Comparison of ENCODE assay signal across 9 mouse cellular contexts in the genomic region with DNA sequence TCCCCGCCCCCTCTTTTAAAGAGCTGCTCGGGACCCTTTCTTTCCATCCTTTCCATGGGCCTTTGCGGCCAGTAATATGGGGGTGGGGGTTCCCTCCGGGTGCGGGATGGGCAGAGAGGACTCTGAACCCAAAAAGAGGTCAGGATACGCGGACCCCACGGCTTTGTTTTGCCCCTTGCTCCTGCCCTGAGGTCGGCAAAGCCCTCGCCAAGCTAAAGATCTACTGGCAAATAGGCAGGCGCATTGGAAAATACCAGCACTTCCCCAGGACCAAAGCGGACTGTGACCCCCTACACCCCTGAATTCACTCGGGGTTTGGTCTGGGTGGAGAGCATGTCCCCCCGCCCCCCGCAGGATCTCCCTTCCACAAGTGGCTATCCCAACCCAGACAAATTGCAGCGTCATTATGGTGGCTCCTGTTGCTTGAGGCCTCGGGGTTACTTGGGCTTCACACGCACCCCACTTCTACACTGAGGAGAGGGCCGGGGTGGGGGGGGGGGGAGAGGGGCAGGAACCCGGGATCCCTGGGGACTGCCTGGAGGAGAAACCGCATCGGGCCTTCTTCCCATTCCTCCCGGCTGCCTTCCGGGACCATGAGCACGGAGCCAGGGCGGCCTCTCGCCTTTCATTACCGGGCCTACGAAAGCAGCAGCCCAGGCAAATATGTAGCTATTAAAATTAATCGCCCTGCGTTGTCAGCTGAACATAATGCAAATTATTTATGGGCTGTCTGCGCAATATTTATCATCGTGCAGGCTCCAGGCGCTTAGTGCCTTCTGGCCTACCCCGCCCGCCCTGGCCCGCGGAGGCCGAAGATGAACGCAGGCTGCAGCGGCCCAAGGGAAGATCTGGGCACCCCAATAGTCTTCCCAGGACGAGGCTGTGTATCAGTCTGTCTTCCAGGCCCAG. TPM values are rescaled to one million over a fixed set of nuclear protein-coding genes. Genes with fewer than 3 reads are reported as not detected.
DNase-seq lines count a peak whose midpoint lies in the region; ATAC-seq and TF ChIP-seq lines count a peak whose summit lies in the region.
"Had no signal": no experiment of that assay in that cellular context is flagged by ENCODE, and none has a peak within 500 bp of the region (broad histone marks: within the 10 kb centered on the region; RNA-seq: fewer than 3 reads in every experiment).

No protein-coding gene starts in this region.

- DNase-seq in embryo, embryonic 10.5 days (ENCODE audit: low spot score), result peak; percentile 30
- no peak for DNase-seq in embryo, embryonic 11 days
- no peak for DNase-seq in spleen, adult 2 months (ENCODE audit: low read depth in 1 of 2, low spot score in 2 of 2)
- no peak for DNase-seq in spleen, adult 18-20 months
- DNase-seq in liver, embryonic 11.5 days (ENCODE audit: low spot score), result no peak
- no peak for DNase-seq in urinary bladder, postnatal 4 days (ENCODE audit: low spot score in 2 of 2)
- DNase-seq: adrenal gland, postnatal 10 days had no signal

- no peak for TF ChIP-seq POLR2A in spleen, adult 2 months (IDR thresholded peaks at IDR 0.05; ENCODE audit: low read depth, low read length)

- H3K36me3 ChIP-seq in spleen, adult 2 months (ENCODE audit: control insufficient read depth, insufficient read depth, low read length), result no peaks in the 10 kb centered on the region
- H3K36me3 ChIP-seq in liver, embryonic 11.5 days (ENCODE audit: control insufficient read depth, insufficient read depth, low read length), result no peaks in the 10 kb centered on the region
- no peaks in the 10 kb centered on the region for H3K36me3 ChIP-seq in stomach, embryonic 15.5 days

- peaks cover 11% of the 10 kb centered on the region for H3K4me1 ChIP-seq in spleen, adult 2 months (ENCODE audit: control insufficient read depth, insufficient read depth, insufficient read length)
- H3K4me1 ChIP-seq in liver, embryonic 11.5 days (replicated peaks; ENCODE audit: control insufficient read depth, insufficient read depth, low read length), result peaks cover 11% of the 10 kb centered on the region
- peaks cover 18% of the 10 kb centered on the region; the same call in 1 of the 2 replicates for H3K4me1 ChIP-seq in stomach, embryonic 15.5 days

- no peaks in the 10 kb centered on the region for H3K9me3 ChIP-seq in liver, embryonic 11.5 days (ENCODE audit: control insufficient read depth, low read length)
- no peaks in the 10 kb centered on the region for H3K9me3 ChIP-seq in stomach, embryonic 15.5 days

- TF ChIP-seq CTCF in spleen, adult 2 months (IDR thresholded peaks at IDR 0.05; ENCODE audit: extremely low read depth, insufficient read depth, insufficient read length, insufficient replicate concordance), result no peak

- H3K4me3 ChIP-seq in spleen, adult 2 months (ENCODE audit: extremely low read depth, insufficient read depth, insufficient read length), result peak overlapping the region; percentile 23; the same call in 1 of the 2 replicates
- H3K4me3 ChIP-seq in liver, embryonic 11.5 days (ENCODE audit: low read depth, low read length), result peak overlapping the region; percentile 38
- H3K4me3 ChIP-seq in stomach, embryonic 15.5 days (replicated peaks), result peak overlapping the region; percentile 24

- peak overlapping the region; percentile 40 for H3K9ac ChIP-seq in liver, embryonic 11.5 days (ENCODE audit: low read depth, low read length)
- no peak overlapping the region for H3K9ac ChIP-seq in stomach, embryonic 15.5 days

- no peaks in the 10 kb centered on the region for H3K27me3 ChIP-seq in spleen, adult 2 months (ENCODE audit: control insufficient read depth, insufficient read depth, low read length)
- H3K27me3 ChIP-seq in liver, embryonic 11.5 days (replicated peaks; ENCODE audit: control insufficient read depth, insufficient read depth, low read length), result peaks cover 85% of the 10 kb centered on the region
- peaks cover 30% of the 10 kb centered on the region for H3K27me3 ChIP-seq in stomach, embryonic 15.5 days (replicated peaks)

- no peak overlapping the region for H3K27ac ChIP-seq in spleen, adult 2 months (ENCODE audit: insufficient read depth, low read length)
- H3K27ac ChIP-seq in liver, embryonic 11.5 days (ENCODE audit: low read depth, low read length), result no peak overlapping the region
- H3K27ac ChIP-seq in stomach, embryonic 15.5 days, result no peak overlapping the region

- WGBS in spleen, adult 2 months, result 38% methylated on average over 40 of the region's 42 CpGs
- WGBS in liver, embryonic 11.5 days, result 10% methylated on average over 41 of the region's 42 CpGs
- 24% methylated on average over 41 of the region's 42 CpGs for WGBS in stomach, embryonic 15.5 days

- H3K4me2 ChIP-seq in liver, embryonic 11.5 days, result peak overlapping the region; percentile 82
- H3K4me2 ChIP-seq in stomach, embryonic 15.5 days, result peak overlapping the region; percentile 55

- peak; percentile 60 for ATAC-seq in liver, embryonic 11.5 days (replicated peaks; ENCODE audit: low FRiP score)
- ATAC-seq in stomach, embryonic 15.5 days (ENCODE audit: insufficient read depth, low FRiP score, low read depth), result no peak
- ATAC-seq in monocyte, adult 5-6 weeks (replicated peaks; ENCODE audit: insufficient number of reproducible peaks, low FRiP score, low TSS enrichment, poor library complexity, severe bottlenecking), result no peak

RNA-seq across cellular contexts. Expression of gene Bcor, which starts 7.9 kb away (rescaled TPM):
- 12.8 and 15.6 TPM in 2 replicates for polyA plus RNA-seq in spleen, adult 2 months (2012; rRNA removed)
- polyA plus RNA-seq in liver, embryonic 11.5 days (2014; fragmentation: Nextera tagmentation; extraction: Ambion mirVana), result 14.5 and 14.8 TPM in 2 replicates
- polyA plus RNA-seq in stomach, embryonic 15.5 days (2015; fragmentation: Nextera tagmentation; extraction: Ambion mirVana), result 13.1 and 14.0 TPM in 2 replicates
- total RNA-seq in monocyte, adult 5-6 weeks (2017), result 26.0 to 43.7 TPM (median 27.1 TPM) in 3 replicates
